Mouse (Mus musculus): ENCODE data around the gene Ldb2. TPM values are rescaled to one million over a fixed set of nuclear protein-coding genes. Genes with fewer than 3 reads are reported as not detected.

Gene Ldb2
- total RNA-seq (2014; fragmentation: Nextera tagmentation) (not detected in 2 replicates), total RNA-seq (2017) (not detected in 2 replicates)

DNA sequence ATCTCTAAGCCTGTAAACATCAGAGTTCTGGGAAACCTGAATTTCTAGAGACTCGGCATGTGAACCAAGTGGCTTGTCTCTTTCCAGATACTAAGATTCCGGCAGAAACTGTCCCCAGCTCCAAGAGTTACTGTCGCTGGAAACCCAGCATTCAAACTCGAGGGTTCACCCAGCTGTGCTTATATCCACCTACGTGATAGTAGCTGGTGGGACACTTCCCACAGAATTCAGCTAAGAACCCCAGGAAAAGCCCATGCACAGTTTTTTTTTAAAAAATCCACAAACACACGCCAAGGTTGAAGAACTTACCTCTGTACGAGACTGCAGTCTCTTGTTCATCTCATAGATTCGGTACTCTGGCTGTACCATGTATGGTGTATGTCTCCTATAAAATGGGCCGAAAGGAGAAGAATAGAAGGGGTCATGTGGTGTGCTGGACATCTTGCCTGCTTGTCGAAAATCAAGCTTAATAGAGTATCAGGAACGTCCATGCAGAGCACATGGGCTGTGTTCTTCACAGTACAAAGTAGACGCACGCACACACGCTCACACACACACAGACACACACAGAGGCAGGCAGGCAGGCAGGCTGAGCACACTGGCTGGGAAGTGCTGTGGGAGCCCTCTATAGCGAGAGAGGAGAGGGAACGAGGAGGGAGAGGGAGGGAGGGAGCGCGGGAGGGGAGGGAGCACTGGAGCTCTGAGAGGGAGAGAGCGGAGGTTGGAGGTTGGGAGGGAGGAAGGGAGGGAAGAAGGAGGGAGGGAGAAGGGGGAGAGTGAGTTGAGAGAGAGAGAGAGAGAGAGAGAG is at the start of gene Ldb2:
TSS of gene Ldb2 (minus strand) at position 628 of the 808 bp plus-strand sequence.
- ATAC-seq (replicated peaks; ENCODE audit: low FRiP score, low TSS enrichment, poor library complexity, severe bottlenecking) = no peak

DNA sequence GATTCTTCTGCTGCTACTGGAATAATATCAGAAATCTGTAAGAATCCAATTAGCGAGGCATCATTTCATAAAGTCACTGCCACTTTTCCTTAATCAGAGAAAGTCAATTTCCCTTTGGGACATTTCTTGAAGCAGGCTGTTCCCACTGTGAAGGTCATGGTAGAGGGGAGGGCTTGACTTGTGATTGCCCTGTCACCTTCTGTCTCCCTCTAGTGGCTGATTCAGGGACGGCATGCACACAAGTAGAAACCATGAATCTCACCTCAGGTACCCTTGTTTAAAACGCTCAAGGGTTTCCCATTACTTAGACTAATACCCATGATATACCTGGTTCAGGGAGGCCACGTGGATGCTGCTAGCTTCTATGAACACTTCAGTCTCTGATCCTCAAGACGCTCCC is 31.8 kb upstream of the Ldb2 start:
- ATAC-seq (replicated peaks; ENCODE audit: low FRiP score, low TSS enrichment, poor library complexity, severe bottlenecking) = peak; percentile 65; the same call in 1 of the 2 replicates

DNA sequence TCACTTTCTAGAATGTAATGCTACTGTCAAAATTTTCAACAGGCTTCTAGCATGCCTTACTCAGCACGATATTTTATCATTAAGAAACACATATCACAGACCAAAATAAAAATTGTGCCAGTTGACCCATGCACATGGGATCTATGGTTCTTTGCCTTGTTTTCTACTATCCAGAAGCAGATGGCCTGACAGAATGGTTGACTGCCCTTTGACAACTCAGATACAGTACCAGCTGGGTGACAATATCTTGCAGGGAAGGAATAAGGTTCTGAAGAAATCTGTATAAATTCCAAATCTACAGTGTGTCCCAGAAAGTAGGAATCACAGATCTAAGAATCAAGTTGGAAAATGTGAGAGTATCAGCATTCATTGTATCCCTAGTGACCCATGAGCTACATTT is 16.0 kb upstream of the Ldb2 start:
- ATAC-seq (replicated peaks; ENCODE audit: low FRiP score, low TSS enrichment, poor library complexity, severe bottlenecking) = no peak

DNA sequence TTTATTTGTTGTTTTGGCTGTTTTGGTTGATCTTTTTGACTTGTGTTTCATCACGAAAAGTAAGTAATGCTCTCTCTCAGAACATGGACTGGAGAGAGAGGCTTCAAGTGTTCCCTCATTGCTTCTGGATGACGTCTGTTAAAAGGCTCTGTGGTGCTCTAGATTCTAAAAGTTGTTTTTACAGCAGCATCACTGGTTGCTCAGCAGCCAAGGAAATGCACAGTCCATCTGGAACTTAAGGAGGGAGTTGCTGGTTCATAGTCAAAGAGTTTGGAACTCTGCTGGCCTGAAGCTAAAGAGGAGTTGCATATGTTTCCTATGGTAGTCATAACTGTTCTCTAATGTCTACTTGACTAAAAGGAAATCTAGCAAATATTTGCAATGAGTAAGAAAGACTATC is 6.5 kb upstream of the Ldb2 start:
- no peak for ATAC-seq (replicated peaks; ENCODE audit: low FRiP score, low TSS enrichment, poor library complexity, severe bottlenecking)

DNA sequence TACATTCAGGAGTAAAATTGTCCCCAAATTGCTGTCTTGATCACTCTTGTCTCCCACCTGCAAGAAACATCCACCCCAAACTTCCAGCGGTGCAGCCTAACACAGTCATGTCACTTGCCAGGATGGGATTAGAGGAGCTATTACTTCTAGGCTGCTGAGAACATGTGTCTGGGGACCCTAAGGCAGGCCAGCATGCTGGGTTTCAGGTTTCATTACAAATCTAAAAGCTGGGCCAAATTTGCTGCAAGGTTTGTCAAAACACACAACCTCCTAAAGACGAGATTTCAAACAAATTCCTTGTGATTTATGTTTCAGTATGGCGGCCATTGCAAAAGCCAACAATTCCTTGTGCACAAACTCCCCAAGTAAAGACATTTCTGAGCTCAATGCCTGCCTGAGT is 1.6 kb upstream of the Ldb2 start:
- no peak for ATAC-seq (replicated peaks; ENCODE audit: low FRiP score, low TSS enrichment, poor library complexity, severe bottlenecking)

DNA sequence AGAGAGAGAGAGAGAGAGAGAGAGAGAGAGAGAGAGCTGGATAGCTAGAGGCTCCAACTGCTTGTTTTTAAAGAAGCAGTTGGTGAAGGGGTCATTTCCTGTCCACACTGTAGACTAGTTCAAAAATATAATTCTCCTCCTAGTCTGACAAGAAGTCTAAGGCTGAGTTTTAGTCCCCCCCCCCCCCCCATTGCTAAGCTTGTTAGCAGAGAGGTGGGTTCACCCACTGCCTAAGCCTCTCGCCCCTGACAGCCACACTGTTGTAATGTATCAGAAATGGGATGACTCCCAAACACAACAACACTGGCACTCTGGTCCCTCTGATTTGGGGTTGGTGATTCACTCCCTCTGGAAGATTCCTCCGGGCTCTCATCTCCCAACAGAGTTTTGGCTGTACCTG is 381 bp upstream of the Ldb2 start:
- no peak for ATAC-seq (replicated peaks; ENCODE audit: low FRiP score, low TSS enrichment, poor library complexity, severe bottlenecking)

DNA sequence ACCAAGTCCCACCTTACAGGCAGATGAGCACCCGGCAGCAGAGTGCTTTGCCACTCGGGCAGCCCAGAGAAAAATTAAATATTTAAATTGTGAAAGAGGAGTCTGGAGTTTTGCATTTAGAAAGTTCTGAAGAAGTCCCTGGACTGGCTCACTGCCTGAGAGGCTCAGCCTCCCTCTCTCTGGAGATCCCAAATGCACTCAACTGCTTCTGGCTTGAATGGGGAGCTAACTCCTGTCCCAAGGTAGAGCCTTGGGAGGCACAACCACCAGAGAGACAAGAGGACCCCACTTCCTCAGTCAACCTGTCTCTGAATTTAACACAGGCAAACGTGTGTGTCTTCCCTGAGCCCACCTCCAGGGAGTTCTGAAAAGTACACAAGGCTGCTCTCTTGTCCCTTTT is 987 bp downstream of the Ldb2 start:
- ATAC-seq (replicated peaks; ENCODE audit: low FRiP score, low TSS enrichment, poor library complexity, severe bottlenecking) = no peak

DNA sequence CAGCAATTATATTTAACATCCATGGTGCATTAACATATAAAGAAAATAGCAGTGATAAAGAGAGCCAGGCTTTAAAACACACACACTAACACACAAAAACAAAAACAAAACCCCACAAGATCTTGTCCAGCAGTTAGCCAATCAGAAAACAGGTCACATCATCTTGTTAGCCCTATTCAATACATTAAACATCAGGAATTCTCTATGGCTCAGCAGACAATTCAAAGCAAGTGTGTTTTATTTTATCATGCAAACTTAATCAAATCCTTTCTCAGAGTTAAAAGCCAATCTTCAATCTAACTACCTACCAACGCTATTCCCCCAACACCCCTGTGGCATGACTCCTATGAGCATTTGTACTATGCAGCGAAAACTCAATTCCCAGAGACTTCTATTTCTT is 1.4 kb downstream of the Ldb2 start:
- no peak for ATAC-seq (replicated peaks; ENCODE audit: low FRiP score, low TSS enrichment, poor library complexity, severe bottlenecking)

DNA sequence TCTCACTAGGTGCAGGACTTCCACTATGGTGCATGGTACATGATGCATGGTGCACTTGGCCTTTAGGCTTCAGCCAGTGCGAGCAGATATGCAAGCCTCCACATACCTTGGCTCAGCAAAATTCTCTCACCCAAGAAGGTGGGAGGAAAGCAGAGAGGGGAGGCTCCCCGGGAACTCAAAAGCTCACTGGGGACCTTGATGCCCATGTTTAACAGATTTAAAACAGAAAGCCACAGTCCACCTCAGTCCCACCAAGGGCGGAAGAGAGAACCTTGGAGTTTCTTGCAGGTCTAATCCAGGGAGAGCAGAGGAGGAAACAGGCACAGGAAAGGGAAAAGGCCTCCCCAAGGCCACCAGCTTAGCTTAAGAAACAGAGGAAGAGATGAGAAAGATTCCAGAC is 14.9 kb downstream of the Ldb2 start:
- ATAC-seq (replicated peaks; ENCODE audit: low FRiP score, low TSS enrichment, poor library complexity, severe bottlenecking) = no peak

DNA sequence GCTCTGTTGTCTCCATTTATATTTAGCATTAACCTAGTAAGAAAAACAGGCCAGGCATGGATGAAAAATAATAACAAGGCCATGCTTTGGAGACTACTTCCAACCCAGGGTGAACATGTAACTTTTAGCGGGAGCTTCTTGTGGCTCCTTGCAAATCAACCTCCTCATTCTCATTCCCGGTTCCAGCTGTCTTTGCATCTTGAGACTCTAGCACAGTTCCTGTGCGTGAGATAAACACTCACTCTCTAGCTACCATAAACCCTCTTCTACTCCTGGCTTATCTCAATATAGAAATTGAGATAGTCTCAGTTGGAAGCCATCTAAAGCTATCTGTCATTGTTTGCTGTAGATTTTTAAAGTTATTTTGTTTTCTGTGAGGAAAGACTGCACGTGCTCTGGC is 20.1 kb downstream of the Ldb2 start:
- no peak for ATAC-seq (replicated peaks; ENCODE audit: low FRiP score, low TSS enrichment, poor library complexity, severe bottlenecking)

DNA sequence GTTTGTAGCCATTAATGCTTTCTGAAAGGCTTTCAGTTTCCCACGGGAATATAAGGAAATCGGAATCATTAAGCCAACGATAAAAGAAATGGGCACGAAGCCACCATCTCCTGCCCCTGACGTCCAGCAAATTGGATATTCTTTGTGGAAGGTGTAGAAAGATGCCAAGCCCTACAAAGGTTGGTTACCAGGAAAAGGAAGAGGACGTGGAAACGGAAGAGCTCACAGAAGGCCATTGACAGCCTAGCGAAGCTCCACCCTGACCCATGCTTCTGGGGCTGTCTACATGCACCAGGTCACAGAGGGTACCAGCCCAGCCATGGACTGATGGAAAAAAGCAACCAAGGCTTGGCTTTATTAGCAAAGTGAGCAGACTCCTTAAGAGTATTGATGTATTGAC is 31.0 kb downstream of the Ldb2 start:
- no peak for ATAC-seq (replicated peaks; ENCODE audit: low FRiP score, low TSS enrichment, poor library complexity, severe bottlenecking)

DNA sequence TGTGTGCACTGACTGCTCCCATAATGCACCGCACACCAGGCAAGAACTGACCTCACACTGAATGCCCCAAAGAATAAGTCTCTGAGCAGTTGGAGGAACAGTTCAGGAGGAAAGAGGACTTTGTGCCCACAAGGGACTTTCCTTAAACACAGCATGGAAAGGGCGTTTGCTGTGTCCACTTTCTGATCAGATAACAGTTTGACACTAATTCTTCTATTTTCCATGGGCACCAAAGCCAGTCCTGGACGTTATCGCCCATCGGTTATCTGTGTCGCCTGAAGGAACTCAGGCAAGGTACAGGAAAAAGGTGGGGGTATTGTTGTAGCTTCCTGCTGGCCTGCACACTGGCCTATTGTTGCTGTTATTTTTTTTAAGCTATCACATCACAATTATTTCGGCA is 34.6 kb downstream of the Ldb2 start:
- ATAC-seq (replicated peaks; ENCODE audit: low FRiP score, low TSS enrichment, poor library complexity, severe bottlenecking) = no peak

DNA sequence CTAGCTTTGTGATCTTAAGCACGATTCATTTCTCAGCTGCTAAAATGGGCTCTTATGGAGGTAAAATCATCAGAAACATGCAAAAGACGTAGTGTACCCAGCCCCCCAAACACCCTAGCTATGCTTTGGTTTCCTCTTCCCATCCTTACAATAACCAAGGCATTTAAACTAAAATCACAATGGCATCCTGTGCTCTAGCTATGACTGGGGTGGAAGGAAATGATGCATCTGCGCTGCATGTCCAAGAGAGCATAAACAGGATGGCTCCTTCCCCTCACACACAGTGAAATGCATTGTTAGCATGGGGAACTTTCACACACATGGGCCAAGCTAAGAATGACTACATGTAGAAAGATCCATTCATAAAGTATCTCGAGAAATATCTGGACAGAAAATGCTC is 40.3 kb downstream of the Ldb2 start:
- ATAC-seq (replicated peaks; ENCODE audit: low FRiP score, low TSS enrichment, poor library complexity, severe bottlenecking) = no peak

DNA sequence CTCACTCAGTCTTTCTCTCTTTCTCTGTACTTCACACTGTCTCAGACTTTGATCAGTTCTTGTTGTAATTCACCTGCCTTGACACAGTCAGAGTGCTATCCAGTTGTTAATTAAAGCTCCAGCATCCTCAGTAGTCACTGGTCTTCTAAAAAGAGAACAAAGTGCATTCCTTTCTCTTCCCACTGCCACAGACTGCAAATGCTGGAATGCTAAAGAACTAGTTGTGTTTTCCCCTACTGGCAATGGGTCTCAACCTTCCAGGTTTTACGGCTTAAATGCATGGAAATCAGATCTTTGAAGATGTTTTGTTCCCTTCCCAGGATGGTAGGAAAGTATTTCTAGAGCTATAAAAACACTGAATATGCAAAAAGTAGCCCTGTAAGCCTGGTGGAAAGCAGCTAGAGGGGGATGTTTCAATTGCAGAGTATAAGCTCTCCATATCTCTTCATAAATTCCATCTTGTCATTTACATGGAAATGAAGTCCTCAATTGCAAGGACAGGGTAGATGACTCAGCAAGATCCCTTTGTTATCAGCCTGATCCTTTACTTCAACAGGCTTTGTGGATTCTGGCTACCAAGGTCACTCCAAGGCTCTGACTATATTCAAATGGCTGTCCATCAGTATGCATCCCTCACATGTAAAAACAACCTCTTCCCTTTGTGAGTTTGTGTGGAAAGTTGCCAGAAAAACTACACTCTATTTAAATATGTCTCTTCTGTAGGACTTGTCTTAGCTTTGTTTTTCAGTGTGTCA is 45.1 kb downstream of the Ldb2 start:
- no peak for ATAC-seq (replicated peaks; ENCODE audit: low FRiP score, low TSS enrichment, poor library complexity, severe bottlenecking)

DNA sequence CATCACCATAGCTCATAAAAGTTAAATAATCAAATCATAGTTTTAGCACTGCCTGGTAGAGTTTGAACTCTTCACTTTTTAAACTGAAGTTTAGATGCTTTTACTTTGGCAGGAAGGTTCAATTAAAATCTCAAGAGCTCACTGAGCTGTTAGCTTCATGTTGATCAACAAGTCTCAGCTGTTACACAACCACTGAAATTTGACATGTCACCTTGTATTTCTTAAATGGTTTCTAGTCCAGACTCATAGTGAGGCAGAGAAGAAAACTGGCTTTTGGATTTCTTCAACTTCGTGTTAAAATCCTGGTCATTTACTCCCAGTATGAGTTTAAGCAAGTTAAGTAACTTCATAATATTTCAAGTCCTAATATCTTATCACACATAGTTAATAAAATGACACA is 53.8 kb downstream of the Ldb2 start:
- no peak for ATAC-seq (replicated peaks; ENCODE audit: low FRiP score, low TSS enrichment, poor library complexity, severe bottlenecking)

DNA sequence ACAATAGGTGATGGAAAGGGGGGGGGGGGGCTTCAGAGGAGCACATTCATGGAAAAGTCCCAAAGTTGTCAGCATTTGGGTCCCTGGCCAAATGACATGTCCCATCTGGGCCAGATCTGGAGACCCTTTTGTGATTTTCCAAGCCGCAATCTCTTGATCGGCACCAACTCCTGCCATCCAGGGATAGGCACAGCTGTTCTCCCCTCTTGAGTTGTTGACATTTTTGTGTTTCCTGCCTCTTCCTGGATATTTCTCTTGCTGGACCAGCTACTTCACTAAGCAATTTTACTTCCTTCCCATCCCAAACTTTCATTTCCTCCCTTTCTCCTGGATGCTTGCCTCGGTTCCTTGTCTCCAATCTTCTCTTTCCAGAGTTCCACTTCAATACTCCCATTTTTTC is 63.1 kb downstream of the Ldb2 start:
- no peak for ATAC-seq (replicated peaks; ENCODE audit: low FRiP score, low TSS enrichment, poor library complexity, severe bottlenecking)

DNA sequence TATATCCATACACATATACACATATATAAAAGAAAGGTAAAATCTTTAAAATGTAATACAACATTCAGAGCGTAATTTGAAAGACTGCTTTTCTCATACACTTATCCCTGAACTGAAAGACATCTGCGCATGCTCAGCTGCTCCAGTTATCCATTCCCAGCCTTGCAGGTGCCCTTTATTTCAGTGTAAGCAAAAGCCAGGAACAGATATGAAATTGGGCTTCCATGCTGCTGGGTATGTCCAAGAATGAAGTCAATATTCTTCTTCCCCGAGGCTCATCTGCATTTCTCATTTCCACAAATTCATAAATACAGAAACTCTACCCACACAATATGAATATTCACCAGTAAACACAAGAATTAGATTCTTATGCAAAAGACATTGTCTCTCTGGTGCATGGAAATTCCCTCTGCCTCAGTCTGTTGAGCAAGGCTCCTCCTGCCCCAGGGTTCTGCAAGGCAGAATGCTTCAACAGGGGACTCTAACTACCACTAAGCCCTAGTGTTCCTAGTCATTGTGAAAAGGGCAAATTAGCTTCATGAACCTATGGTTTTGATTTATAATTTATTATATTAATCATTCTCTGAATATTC is 65.3 kb downstream of the Ldb2 start:
- no peak for ATAC-seq (replicated peaks; ENCODE audit: low FRiP score, low TSS enrichment, poor library complexity, severe bottlenecking)

DNA sequence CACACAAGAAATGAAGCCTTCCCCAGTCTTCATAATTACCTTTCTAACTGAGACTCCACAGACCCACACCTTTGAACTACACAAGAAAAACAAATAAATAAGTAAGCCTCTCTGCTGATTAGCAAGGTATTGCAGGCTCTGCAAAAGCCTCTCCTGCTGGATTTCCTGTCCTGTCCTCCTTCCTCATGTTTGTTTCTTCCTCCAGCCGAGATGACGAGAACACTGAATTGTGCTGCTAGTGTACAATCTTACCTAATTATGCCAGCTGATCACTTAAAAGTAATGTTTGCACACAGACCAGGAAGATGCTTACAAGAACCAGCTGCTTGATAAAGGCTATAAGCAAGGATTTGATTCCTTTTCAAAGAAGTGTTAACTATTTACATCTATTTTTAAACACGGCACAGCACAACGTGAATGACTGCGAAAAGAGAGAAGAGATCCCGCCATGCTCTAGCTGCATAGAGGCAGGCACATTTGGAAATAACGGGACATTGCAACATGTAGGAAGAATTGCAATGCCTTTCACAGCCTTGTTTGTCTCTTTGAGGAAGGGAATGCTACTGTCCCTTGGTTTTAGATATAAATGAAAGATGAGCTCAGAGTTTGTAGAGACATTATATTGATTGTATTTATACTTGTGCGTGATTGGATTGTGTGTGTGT is 69.7 kb downstream of the Ldb2 start:
- no peak for ATAC-seq (replicated peaks; ENCODE audit: low FRiP score, low TSS enrichment, poor library complexity, severe bottlenecking)

DNA sequence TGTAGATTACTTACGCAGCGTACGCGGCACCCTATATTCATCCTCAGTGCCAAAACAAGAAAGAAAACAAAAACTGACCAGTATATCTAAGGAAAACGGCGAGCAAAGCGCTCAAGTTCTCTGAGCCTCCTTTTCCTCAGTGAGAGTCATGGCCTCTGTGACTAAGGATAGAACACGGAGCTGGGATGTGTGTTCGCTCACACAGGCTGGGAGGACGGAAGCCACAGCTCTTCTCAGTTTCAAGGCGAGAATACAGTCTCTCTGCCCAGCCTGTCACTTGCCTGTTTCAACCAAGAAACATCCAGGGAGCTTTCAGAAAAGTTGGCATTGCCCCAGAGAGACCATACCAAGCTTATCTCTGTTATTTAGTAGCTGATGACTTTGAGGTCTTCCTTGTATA is 71.5 kb downstream of the Ldb2 start:
- ATAC-seq (replicated peaks; ENCODE audit: low FRiP score, low TSS enrichment, poor library complexity, severe bottlenecking) = no peak
